Mouse (Mus musculus) granulocyte monocyte progenitor cell, adult 5-6 weeks (primary cell): ENCODE measurements at regions not wholly inside any gene's neighbourhood (a gene's known extent, or its start where the extent isn't known, plus 50 kb on each side); places are given as distances from the start of the nearest gene placed in this dataset.
"Not testable (repeated sequence)": the region's sequence is repeated elsewhere in the genome, so short reads cannot be mapped to it uniquely, and the experiment has no call there.

Experiments
- ATAC-seq: replicated peaks from 2 replicates; pipeline ENCODE4 v1.8.0; 2016; ENCODE audit warnings: mild to moderate bottlenecking, moderate TSS enrichment, inconsistent platforms; ENCODE audit not compliant: poor library complexity, severe bottlenecking

DNA sequence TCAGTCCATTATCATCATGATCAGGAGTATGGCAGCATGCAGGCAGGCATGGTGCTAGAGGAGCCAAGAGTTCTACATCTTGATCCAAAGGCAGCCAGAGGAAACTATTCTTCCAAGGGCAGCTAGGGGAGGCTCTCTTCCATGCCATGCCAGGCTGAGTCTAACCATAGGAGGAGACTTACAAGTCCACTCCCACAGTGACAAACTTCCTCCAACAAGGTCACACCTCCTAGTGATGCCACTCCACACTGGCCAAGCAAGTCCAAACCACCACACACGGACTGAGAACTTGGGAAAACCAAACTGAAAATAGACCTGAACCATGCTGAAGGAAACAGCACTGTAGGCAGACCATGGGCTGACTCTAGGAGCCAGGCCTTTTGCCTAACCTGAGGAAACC is 197.4 kb downstream of the Prex1 start:
- peak; percentile 65 for ATAC-seq

DNA sequence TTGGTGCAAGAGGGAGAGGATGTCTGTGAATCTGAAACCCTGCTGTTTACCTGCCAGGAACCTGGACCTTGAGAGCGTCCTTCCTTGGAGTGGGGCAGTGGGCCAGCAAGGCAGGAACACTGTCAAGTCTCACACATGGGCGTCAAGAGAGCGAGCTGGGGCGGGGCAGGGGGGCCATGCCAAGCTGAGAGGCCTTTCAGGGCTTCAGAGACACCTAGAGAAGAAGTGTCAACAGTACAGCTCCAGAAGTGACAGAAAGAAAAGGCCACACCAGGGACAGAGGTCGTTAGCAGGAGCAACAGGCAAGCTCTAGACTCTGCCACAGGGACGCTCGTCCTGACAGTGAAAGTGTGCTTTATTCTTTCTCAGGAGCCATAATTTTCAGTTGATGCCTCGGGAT is 199.0 kb downstream of the Prex1 start:
- no peak for ATAC-seq

DNA sequence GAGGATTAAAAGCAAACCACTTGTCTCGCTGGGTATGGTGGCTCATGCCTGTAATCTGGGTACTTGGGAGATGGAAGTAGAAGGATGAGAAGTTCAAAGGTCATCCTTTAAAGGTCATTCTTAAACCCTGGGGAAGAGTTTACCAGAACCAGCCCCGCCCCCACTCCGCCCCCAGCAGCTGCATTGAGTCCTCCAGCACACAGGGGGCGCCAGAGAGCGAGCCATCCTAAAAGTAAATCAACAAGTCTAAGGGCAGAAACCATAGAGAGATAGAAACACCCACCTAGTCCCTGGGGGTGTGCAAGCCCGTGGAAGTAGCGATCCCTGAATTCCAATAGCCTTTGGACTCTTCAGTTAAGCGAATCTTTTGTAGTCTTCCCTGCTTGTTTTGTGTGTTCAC is 201.1 kb downstream of the Prex1 start:
- ATAC-seq = no peak

DNA sequence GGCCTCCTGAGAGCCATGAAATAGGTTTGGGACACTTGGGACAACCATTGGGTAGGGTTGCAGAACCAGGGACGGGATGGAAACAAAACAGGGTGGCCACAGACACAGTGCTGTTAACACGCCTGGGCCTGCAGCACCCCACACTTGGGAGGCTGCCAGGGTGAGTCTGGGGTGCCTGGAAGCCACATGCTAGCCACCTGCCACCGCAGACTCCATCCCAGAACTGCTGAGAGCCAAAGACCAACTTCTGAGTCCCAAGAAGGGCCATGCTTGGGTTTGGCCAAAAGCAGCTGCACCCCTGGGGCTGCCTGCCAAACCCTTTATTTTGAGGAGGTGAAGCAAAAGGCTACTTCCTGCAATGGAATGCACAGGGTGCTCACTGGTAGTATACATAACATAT is 202.2 kb downstream of the Prex1 start:
- ATAC-seq = not testable (repeated sequence)

DNA sequence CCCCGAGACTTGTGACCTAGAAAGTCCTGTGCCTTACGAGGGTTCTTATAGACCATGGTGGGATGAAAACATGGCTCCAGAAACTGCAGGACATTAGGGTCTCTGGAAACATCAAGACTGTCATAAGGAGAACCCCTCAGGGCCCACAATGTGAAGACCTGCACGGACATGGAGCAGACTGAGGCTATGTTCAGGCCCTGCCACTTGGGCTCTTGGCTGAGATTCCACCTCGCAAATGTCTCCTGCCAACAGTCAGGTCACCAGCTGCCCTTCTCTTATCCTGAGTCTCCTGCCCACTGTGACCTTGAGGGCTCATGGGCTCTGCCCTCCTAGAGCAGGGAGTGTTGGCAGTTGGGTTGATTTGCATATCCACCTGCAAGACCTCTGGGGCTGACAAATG is 202.9 kb downstream of the Prex1 start:
- ATAC-seq = no peak

- no peak for ATAC-seq
Measured at GRCm38 (mm10) chr2:166509591-166509990, 204.0 kb downstream of the Prex1 start.

GRCm38 (mm10) chr2:166508656-166509420 is 204.8 kb downstream of the Prex1 start:
- no peak for ATAC-seq

DNA sequence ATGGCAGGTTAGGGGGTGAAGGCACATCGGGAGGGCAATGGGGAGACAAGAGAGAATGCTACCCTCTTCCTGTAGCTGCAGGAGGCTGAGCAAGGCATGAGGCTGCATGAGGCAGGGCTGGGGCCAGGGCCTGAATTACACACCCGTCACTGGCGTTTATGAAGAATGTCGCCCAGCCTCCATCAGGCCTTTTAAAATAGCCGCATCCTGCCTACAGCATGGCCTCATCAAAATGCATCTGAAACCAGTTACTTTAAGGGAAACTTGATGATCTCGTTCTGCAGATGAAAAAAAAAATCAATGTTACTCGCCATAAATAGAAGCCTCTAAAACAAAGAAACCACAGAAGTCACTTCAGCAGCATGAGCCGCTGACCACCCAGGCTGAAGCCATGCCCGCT is 208.3 kb downstream of the Prex1 start:
- no peak for ATAC-seq

GRCm38 (mm10) chr2:166503666-166504065 is 210.0 kb downstream of the Prex1 start:
- no peak for ATAC-seq

- 0 out of 2 replicates have a peak, but pooled peaks have one; percentile 33 for ATAC-seq
Measured at GRCm38 (mm10) chr2:166492895-166493294, 220.7 kb downstream of the Prex1 start.

DNA sequence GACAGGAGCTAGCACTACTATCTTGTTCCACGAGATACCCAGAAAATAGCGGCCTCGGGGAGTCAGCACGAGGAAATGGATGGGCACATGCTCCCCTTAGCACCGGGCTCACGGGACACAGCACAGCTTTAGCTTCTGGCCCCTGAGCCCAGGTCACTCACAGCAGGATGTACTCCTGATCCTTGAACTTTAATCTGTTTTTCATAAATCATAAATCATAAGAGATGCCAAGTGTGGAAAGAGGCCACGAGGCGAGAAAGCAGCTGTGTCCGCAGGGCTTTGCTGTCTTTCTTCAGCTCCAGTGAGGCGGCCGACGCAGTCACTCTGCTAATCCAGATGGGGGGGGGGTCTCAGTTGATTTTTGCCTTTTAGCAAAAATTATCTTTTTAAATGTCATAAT is 221.2 kb downstream of the Prex1 start:
- no peak for ATAC-seq

GRCm38 (mm10) chr2:166491861-166492260 is 221.8 kb downstream of the Prex1 start:
- peak; percentile 95 for ATAC-seq

DNA sequence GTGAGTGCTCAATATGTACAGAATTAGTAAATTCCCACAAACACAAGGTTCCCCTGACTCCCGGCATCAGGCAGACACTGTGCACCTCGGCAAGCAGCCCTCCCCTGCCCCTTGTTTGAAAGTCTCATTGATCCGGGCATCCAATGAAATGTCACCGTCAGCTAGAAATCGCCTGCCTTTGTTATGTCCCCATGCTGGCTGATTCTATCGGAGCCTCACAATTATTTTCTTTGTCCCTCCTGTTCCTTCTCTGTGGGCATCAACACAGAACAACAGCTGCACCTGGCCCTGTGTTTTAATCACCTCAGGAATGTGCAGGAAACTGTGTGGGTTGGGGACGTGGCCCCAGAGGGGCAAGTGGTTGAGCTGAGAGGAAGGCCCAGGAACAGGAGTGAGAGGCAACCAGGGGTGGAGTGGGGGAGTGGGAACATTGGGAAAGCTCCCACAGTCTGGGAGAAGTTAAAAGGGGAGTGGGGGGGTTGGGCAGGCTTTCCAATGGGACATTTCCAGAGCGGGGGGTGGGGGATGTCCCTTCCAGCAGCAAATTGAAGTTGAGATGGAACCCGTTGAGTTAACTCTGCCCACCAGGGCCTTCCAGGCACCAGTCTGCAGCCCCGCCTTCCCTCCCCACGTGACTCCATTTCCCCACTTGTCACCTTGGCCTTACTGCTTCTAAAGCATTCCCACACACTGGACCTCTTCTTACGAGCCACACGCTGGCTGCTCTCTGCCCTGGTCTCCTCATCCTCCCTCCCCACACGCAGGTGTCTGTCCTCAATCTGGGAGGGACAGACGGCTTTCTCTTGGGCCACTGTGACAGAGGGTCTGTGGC is 224.4 kb downstream of the Prex1 start:
- ATAC-seq = no peak

- ATAC-seq = no peak
Measured at GRCm38 (mm10) chr2:166487688-166488087, 225.9 kb downstream of the Prex1 start.

DNA sequence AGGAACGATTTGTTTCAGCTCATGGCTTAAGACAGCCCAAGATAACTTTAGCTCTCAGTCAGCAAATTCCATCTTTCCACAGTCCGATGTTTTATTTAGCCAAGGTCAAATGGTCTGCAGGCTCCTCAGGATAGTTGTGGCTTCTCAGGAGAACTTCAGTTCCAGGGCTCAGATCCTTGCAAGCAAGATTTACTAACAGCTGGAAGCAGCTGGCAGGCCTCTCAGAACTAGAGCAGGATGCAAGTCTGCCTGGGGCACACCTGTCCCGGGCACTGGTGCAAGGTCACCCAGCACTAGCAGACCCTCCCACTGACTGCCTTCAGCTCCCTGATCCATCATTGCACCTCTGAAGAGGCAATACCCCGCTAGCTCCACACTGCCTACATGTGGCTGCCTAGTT is 227.8 kb downstream of the Prex1 start:
- no peak for ATAC-seq

- no peak for ATAC-seq
Measured at GRCm38 (mm10) chr2:166485361-166485760, 228.3 kb downstream of the Prex1 start.

GRCm38 (mm10) chr2:166483617-166484319 is 229.9 kb downstream of the Prex1 start:
- ATAC-seq = no peak

GRCm38 (mm10) chr2:166482720-166483616 is 230.7 kb downstream of the Prex1 start:
- ATAC-seq = no peak

DNA sequence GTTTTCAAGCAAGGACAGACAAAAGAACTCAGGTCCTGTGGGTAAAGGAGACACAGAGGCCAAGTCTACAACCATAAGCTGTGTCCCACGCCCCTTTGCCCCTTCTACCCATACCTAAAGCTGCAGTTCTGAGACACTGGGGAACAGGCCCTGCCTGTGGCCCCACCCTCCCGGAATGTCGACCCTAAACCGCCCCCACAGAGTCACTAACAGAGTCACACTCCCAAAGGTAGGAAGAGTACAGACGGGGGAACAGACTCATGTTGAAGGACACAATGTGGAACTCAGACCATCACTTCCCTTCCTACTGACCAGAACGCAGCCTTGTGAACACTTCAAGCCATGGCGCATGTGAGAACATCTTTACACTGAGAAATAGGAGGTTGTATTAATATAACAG is 231.9 kb downstream of the Prex1 start:
- no peak for ATAC-seq

- ATAC-seq = no peak
Measured at GRCm38 (mm10) chr2:166481362-166481761, 232.3 kb downstream of the Prex1 start.
